Mouse (Mus musculus): Measurements from ENCODE around the gene Rae1.

Gene Rae1

DNA sequence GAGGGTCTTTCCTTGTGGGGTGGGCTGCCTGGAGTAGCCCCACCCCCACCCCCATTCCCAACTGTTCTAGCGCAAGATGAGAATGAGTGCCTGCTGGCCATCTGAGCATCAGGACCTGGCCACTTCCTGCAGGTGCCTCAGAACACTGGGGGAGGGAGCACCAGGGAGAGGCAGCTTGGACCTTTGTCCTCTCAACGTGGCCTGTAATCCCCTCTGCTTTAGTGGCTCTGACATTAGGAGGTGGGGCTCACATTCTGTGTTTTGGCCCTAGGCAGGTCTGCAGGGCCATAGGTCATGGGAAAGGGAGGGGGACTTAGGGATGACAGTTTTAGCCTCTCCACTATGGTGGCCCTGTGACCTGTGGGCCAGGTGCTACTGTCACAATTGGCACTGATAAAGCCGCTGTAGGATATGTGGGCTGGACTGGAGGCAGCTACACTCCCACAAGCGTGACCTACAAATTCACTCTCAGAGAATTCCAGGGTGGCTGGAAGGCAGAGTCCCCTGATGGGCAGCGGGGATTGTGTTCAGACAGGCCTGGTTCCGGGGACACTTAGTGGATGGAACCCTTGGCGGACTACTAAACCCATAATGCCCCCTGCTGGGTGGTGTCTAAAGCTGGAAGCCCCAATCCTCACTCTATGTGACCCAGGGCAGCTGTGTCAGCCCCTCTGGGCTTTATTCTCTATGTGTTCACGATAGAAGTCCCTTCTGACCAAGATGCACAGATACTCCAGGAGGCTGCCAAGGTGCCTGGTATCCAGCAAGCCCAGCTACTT lies 50.9 kb downstream of the Rae1 start:
- DNase-seq: peak; percentile 47

GRCm38 (mm10) chr2:173052881-173053280 lies 53.0 kb downstream of the Rae1 start:
- DNase-seq: peak; percentile 4

GRCm38 (mm10) chr2:173053846-173054245 lies 53.9 kb downstream of the Rae1 start:
- no peak for DNase-seq

DNA sequence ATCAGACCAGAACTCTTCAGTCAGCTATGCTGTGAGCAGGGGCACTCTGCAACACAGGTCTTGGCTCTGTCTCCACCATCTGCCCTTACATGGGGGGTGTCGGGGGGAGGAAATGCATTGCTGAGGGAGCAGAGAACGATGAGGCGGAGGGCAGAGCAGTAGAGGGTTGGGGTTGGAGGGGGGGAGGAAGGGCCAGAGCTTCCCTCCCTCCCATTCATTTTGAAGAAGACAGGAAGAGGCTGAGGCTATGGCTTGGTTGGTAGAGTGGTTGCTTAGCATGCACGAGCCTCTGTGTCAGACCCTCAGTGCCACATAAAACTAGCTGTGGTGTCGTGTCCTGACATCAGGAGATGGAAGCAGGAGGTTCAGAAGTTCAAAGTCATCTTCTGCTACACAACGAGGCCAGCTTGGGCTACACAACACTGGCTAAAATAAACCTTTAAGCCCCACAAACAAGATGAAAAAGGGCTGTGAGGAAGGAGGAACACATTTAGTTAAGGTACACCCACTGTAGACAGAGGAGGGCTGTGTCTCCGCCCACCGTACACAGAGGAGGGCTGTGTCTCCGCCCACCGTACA lies 56.5 kb downstream of the Rae1 start:
- no peak for DNase-seq

DNA sequence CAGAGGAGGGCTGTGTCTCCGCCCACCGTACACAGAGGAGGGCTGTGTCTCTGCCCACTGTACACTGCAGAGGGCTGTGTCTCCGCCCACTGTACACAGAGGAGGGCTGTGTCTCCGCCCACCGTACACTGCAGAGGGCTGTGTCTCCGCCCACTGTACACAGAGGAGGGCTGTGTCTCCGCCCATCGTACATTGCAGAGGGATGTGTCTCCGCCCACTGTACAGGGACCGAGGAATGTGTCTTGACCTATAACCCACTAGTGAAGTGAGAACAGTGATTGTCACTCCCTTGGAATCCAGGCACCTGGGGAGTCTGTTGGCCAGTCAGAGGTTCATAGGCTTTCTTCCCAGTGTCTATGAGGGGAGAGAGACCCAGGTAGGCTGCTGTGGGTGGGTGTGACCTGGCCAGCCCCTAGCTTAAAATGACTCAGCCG lies 57.0 kb downstream of the Rae1 start:
- DNase-seq: peak; percentile 92

GRCm38 (mm10) chr2:173057623-173058022 lies 57.7 kb downstream of the Rae1 start:
- DNase-seq: no peak

DNA sequence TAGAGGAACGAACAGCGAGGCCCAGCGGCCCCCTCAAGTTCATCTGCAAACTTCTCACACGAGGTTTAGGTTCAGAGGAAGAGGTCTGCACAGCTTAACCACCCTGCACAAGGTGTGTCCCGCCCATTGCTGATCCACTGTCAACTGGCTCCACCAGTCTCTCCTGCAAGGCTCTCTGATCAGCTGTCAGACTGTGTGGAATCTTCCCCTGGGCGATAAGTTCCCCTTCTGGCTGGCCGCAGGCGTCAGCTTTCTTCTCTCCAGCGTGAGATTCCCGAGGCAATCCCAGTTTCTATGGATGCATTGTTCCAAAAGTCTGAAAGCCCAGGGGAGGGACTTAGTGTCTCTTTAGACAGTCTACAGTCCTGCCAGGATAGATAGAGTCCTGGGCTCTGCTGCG lies 58.3 kb downstream of the Rae1 start:
- no peak for DNase-seq

GRCm38 (mm10) chr2:173060450-173060849 lies 60.5 kb downstream of the Rae1 start:
- DNase-seq: no peak

DNA sequence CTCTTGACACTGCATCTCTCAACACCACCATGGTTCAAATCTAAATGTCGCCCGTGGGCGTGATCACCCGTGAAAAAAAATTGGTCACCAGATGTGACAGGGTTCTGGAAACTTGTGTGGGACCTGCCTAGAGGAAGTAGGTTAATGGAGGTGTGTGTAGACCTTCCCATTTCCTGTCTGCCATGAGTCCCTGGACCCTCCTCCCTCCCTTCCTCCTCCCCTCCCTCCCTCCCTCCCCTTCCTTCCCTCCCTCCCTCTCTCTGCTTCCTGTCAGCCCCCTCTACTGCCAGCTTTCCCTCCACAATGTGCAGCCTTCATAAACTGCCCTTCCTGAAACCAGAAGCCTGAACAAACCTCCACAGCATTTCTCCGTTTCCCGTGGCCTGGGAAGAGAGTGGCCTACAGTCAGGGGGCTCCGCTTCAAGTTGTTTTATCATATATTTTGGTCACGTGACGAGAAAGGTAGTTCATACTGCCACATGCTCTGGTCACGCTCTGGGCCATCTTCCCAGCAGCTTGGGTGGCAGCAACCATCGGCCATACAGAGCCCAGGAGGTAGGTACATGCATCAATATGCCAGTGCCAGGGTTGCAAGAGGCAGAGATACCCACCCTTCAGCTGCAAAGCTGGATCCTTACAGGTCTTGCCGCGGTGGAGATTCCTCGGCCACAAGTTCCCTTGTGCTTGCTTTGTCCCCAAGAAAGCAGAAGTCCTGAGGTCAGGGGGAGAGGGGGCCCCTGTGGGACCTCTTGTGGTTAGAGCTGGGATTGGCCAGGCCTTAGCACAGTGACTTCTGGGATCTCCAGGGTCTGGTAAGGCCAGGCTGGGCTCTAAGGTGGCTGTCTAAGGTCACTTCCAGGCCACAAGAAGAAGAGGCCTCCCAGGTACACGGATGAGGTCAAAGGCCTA lies 61.8 kb downstream of the Rae1 start:
- peak; percentile 58 for DNase-seq

GRCm38 (mm10) chr2:173063219-173063618 lies 63.3 kb downstream of the Rae1 start:
- no peak for DNase-seq

DNA sequence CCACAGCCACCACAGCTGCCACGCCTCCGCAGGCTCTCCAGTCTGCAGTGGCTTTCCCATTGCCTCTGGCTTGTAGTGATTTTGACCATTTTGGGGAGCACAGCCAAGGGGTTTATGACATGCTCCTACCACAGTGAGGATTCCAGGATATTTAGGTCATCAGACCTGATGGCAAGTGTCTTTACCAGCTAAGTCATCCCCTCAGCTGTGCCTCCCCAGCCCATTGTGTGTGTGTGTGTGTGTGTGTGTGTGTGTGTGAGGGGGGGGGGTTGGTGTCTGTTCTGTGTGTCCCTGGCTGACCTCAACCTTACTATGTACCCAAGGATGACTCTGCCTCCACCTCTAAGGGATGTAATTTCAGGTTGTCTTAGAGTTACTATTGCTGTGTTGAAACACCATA lies 64.9 kb downstream of the Rae1 start:
- DNase-seq: no peak
